Mouse (Mus musculus) cerebellum, adult 11-12 months (tissue): Measurements from ENCODE around the gene Sgce.
"Not testable (repeated sequence)": the region's sequence is repeated elsewhere in the genome, so short reads cannot be mapped to it uniquely, and the experiment has no call there.

Source experiments
- DNase-seq: peaks from one replicate; pipeline ENCODE4 v3.0.0; 2022

Gene Sgce

DNA sequence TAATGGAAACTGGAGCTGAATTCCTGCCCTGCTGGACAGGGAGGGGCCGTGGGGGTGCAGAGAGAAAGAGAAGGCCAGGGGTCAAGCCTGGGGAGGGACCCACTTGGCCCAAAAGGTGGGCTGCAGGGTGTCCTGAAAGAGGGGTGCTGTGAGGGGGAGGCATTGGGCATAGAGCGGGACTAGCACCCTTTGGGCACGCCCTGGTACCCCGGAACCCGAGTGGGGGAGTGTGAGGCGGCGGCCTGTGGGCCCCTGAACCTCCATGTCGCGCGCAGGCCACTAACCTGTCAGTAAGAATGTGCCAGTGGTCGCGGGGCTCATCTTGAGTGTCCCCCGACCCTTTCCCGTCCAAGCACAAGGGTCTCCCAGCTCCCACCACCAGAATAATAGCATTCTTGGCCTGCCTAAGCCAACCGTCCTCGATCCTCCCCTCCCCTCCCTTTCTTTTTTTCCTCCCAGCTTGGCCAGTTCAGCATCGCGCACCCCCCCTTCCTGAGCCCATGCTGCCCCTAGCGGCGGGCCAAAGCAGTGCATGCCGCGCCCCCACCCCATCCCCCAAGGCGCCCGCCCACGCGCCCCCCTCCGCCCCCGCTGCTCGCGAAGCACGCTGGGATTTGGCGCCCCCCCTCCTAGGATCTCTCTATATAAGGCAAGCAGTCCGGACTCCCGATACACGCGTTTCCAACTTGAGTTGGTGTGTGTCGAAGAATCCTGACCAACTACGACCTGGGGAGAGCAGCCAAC, at the start of gene Sgce, which contains the start of gene Peg10:
Gene Sgce (minus strand): TSS at position 512 of the 744 bp plus-strand sequence.
Gene Peg10 (plus strand): TSS at position 611 of the 744 bp plus-strand sequence.
- DNase-seq = peak; percentile 80

GRCm38 (mm10) chr6:4796281-4796680, 49.3 kb upstream of the Sgce start:
- DNase-seq = no peak

GRCm38 (mm10) chr6:4762252-4762651, 15.2 kb upstream of the Sgce start:
- no peak for DNase-seq

- DNase-seq = not testable (repeated sequence)
Measured at GRCm38 (mm10) chr6:4761415-4762142, 14.6 kb upstream of the Sgce start.

DNA sequence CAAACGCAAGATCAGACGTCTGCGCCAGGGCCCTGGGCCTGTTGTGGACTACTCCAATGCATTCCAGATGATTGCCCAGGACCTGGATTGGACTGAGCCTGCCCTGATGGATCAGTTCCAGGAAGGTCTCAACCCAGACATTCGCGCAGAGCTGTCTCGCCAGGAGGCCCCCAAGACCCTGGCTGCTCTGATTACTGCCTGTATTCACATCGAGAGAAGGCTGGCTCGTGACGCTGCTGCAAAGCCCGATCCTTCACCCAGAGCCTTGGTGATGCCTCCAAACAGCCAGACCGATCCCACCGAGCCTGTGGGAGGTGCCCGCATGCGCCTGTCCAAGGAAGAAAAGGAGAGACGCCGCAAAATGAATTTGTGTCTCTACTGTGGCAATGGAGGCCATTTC, 7.9 kb upstream of the Sgce start:
- DNase-seq = no peak

DNA sequence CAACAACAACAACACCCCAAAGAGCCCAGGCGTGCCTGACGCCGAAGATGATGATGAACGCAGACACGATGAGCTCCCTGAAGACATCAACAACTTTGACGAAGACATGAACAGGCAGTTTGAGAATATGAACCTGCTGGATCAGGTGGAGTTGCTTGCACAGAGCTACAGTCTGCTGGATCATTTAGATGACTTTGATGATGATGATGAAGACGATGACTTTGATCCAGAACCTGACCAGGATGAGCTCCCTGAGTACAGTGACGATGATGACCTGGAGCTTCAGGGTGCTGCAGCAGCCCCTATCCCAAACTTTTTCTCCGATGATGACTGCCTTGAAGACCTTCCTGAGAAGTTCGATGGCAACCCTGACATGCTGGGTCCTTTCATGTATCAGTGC, 7.3 kb upstream of the Sgce start:
- DNase-seq = no peak

DNA sequence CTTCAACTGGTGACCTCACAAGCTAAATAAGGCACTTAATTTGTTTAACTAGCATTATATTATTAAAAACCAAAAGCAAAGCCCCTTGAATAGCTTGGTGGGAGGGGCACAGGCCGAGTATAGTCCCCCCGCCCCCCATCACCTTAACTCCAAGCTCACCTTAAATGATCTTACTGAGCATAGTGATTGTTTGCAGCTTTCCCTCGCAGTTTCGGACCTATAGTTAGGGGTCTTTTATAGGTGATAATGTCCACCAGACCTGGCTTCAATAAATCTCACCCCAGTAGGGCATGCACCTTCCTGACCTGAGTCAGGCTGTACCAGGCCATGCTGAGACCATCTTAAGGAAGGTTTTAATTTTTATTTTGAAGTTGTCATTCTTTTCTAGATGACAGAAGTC, 4.3 kb upstream of the Sgce start:
- no peak for DNase-seq

GRCm38 (mm10) chr6:4749091-4749490, 2.1 kb upstream of the Sgce start:
- peak; percentile 98 for DNase-seq

GRCm38 (mm10) chr6:4748506-4748961, 1.5 kb upstream of the Sgce start:
- DNase-seq = no peak

DNA sequence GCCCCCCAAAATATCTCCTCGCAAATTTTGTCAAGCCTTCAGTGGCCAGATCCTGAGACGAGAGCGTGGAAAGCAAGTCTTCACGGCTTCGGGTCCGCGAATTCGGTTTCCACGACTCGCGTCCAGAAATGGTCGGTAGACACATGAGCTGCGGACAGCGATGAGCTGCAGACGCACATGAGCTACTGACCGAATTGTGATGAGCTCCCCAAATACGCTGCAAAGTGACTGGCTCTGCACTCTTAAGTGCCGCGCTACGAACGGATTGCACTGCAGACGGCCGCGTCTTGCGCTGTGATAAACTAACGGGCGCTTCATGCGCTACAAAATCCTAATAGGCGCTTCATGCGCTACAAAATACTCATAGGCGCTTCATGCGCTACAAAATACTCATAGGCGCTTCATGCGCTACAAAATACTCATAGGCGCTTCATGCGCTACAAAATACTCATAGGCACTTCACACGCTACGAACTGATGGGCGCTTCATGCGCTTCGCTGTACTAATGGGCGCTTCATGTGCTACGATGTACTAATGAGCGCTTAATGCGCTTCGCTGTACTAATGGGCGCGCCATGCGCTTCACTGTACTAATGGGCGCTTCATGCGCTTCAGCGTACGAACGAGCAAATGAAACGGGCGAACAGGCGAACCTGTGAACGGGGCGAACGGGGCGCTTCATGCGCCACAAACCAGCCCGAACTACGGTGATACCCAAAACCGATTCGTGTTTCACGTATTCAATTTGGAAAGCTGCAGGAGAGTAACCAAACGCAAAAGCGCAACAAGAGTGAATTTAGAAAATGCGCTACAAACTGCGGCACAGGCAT, 884 bp upstream of the Sgce start:
- peak; percentile 59 for DNase-seq

DNA sequence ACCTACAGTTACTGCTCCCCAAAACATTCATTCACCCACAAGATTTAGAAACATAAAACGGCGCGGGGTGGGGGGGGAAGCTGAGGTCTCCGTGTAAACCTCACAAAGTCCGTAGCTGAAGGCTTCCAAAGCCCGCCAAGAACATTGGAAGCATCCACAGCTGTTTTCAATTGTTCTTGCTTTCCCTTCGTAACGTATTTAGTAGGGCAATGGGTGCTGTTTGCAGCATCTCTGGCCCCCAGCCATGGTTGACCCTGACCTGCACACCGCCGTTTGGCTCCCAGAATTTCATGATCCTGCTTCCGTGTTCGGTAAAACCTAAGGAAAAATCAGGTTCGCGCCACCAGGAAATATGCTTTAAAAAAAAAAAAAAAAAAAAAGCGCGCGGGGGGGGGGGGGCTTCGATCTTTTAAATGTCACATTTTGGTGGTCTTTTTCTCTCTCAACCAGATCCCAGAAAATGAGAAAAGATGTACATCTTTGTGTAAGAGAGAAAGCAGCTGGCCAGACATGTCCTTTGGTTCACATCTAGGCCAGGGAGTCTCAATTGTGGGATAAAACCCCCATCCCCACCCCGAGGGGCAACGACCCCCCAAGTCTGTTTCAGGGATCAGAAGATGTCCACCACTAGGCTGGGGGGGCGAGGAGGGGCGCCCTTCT, 841 bp downstream of the Sgce start:
- peak; percentile 47 for DNase-seq

DNA sequence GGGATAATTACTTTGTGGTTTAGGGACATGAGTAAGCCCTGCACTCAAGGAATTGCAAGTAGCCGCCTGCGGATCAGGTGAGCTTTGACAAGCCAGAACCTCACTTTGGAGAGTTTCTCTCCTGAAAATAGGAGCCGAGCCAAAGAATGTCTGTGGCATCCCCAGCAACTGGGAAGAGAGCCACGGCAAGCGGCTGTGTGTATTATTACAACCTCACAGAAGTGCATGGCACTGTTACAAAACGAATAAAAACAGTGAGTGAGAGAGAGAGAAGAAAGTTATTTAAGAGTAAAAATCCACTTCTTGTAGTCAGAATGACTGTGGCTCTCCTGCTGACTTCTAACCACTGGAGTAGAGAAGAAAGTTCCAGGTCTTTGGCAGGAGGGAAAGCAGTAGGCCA, 6.5 kb downstream of the Sgce start:
- DNase-seq = peak; percentile 32

DNA sequence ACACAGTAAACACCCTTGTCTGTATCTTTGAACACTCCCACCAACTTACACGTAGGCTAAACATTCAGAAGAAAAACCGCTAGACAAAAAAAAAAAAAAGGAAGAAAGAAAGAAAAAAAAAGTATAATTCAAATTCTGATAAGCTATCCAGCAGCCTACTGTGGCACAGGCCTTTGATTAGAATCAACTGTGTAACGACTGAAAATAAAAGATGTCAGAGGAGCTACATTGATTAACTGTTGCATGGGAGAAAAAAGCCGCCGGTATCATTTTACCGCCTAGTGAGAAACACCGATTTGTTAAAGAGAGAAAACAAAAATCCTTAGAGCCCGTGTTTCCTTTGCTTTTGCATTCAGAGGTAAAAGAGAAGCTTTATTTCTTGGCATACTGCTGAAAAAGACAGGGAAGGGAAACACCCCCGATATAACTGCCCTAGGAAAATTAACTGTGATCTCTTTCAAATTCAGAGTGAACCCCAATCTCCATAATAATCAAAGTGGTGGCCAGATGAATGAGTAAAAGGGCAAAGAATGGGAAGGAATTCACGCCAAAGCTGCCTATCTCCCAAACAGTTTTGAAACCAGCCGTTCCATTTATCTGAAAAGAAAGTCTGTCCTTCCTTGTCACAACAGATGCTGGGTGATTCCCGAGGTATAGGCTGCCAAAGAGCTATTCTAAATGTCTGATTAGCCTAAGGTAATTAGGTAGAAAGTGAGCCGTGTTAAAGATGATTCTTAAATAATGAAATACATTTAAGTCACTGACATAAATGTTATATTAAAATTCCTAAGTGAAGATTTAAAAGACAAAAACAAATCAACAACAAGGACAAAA, 7.3 kb downstream of the Sgce start:
- no peak for DNase-seq

DNA sequence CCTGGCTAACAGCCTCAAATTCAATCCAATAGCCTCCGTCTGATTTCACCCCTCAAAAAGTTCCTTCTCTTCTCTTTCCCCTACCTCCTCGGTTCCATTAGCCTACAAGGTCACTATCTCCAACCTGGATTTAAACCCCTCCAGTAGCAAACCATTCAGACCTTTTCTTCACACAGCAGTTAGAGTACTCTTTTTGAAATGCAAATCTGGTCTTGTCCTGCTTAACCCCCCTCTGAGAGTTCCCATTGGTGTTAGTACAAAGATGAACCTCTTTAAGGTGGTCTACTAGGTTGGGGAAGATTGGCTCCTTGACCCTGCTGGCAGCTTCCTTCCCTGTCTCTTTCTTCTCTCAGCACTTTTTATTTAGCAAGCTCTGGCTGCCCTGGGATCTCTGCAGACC, 8.3 kb downstream of the Sgce start:
- DNase-seq = no peak

- no peak for DNase-seq
Measured at GRCm38 (mm10) chr6:4738034-4738629, 8.9 kb downstream of the Sgce start.

DNA sequence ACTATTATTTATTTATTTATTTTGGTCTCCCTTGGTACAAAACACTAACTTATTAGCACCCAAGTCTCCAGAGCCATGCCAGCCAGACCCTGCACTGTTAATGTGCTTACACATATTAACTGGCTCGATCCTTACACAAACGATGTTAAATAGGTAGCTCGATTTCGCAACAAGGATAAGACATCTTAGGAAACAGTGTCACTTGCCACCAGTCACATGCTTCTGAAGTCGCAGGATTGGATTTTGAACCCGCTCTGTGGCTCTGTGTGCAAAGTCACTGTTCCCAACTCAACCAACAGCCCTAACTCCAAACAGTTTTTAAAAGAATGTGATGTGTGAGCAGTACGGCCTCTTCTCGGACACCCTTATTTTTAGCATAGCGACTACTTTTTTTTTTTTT, 10.6 kb downstream of the Sgce start:
- DNase-seq = no peak

DNA sequence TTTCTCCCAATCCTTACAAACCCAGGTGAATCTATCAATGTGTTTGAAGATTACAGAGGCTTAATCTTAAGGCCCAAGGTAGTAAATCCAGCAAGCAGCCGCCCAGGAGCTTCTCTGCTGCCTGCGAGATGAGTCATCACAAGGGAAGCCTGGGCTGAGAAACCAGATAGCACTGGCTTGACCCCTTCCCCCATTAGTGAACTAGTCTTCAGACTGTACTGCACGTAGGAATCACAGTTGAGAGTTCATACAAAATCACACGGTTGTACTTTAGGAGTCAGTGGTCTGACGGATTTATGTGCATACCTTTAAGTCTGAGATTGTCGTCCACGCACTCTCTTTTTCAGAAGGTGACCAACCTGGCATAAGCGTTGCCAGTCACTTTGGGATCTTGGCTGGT, 13.8 kb downstream of the Sgce start:
- no peak for DNase-seq

DNA sequence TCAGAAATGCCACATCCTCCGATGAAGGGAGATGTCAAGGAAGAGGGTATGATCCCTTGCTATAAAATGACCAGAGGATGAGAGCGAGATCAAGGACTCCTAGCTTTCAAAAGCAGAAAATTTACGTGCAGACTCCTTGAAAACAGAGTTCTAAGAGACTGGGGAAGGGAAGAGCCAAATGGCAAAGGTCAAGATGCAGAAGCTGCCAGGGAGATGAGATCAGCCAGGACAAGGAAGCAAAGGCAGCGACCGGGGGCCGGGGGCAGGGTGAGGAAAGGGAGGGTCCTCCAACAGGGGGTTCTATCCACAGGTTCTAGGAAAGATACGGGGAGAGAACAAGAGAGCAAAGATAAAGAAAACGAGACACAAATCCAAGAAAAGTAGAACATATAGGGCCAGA, 15.3 kb downstream of the Sgce start:
- DNase-seq = no peak

GRCm38 (mm10) chr6:4728305-4728704, 18.7 kb downstream of the Sgce start:
- no peak for DNase-seq

- DNase-seq = no peak
Measured at GRCm38 (mm10) chr6:4723998-4724757, 22.8 kb downstream of the Sgce start.

- DNase-seq = no peak
Measured at GRCm38 (mm10) chr6:4722739-4723138, 24.3 kb downstream of the Sgce start.
